Mouse (Mus musculus) bone marrow, adult 2 months (tissue): ENCODE measurements around the gene Bfsp2. TPM values are rescaled to one million over a fixed set of nuclear protein-coding genes. Genes with fewer than 3 reads are reported as not detected.

Experiments
- H3K27ac ChIP-seq: fragments of 200-500 bp; 2 replicates; pipeline ENCODE4 v1.5.1; 2012; ENCODE audit warnings: low read depth, mild to moderate bottlenecking, control low read depth, inconsistent platforms, low read length; ENCODE audit not compliant: control insufficient read depth, poor library complexity, insufficient read depth
- H3K4me1 ChIP-seq: fragments of 200-500 bp; 2 replicates; pipeline ENCODE4 v1.6.1; 2011; ENCODE audit warnings: low read length; ENCODE audit not compliant: control insufficient read depth, insufficient read depth
- H3K4me3 ChIP-seq: fragments of 200-500 bp; replicated peaks from 2 replicates; pipeline ENCODE3; 2011; ENCODE audit warnings: mild to moderate bottlenecking, low read depth, low read length, control low read depth; ENCODE audit not compliant: control insufficient read depth
- CTCF ChIP-seq: fragments of 200-500 bp; IDR thresholded peaks from 2 replicates; pipeline ENCODE4 v1.5.1; 2011; ENCODE audit warnings: low read length, control low read depth; ENCODE audit not compliant: control insufficient read depth, insufficient read depth
- POLR2A ChIP-seq: fragments of 200-500 bp; IDR thresholded peaks from 2 replicates; pipeline ENCODE4 v1.6.1; 2011; ENCODE audit warnings: low read depth, mild to moderate bottlenecking, control low read depth, low read length, borderline replicate concordance; ENCODE audit not compliant: control insufficient read depth
- WGBS: fragments of 180-500 bp; shearing (Covaris S2); methylation state at CpG from one replicate; pipeline ENCODE4 v1.1.7; 2018; 5-methylcytosine and 5-hydroxymethylcytosine counted together
- polyA plus RNA-seq: library from polyadenylated mRNA; stranded (reverse); fragments of >200 nt; gene quantifications from 2 replicates; pipeline ENCODE4 v1.2.4, GENCODE M21; 2011; ENCODE audit warnings: low replicate concordance; ENCODE audit not compliant: missing spikeins, insufficient read depth, insufficient read length

The Bfsp2 gene
- polyA plus RNA-seq, 1 experiment: 11.3 TPM

DNA sequence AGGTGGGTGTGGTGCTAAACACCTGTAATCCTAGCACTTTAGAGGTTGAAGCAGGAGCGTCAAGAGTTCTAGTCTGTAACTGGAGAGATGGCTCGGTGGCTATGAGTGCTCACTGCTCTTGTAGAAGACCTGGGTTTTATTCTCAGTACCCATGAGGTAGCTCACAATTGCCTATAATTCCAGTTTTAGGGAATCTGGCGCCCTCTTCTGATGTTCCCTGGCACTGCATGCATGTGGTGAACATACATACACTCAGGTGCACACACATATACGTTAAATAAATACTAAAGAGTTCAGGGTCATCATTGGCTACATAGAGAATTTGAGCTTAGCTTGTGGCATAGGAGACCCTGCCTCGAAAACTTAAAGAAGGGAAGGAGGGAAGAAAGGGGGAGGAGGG is 35.6 kb downstream of the Bfsp2 start:
- H3K4me1 ChIP-seq: peaks cover 2% of the 10 kb centered on the region
- no peak overlapping the region for H3K4me3 ChIP-seq
- 79% methylated on average over 5 of the region's 5 CpGs for WGBS
- no peak overlapping the region for H3K27ac ChIP-seq
- TF ChIP-seq CTCF (no peak), POLR2A (no peak)

DNA sequence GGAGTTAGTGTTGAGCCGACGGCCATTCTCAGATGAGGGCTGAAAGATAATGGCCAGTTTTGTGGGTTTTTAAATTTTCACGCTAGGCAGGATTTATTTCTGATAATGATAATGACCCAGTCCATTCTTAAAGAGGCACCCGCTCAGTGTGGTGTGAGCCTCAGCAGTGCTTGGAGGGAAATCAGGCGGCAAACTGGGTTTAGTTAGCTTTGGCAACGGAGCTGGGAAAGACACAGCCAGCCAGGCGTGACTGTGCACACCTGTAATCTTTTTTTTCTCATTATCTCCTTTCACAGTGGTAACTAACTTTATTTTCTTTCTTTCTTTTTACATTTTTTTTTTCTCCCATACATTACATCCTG is 36.4 kb downstream of the Bfsp2 start:
- Histone ChIP-seq H3K4me1 (peaks cover 2% of the 10 kb centered on the region), H3K27ac (no peak overlapping the region), H3K4me3 (no peak overlapping the region)
- TF ChIP-seq POLR2A (no peak), CTCF (no peak)
- 83% methylated on average over 7 of the region's 7 CpGs for WGBS

DNA sequence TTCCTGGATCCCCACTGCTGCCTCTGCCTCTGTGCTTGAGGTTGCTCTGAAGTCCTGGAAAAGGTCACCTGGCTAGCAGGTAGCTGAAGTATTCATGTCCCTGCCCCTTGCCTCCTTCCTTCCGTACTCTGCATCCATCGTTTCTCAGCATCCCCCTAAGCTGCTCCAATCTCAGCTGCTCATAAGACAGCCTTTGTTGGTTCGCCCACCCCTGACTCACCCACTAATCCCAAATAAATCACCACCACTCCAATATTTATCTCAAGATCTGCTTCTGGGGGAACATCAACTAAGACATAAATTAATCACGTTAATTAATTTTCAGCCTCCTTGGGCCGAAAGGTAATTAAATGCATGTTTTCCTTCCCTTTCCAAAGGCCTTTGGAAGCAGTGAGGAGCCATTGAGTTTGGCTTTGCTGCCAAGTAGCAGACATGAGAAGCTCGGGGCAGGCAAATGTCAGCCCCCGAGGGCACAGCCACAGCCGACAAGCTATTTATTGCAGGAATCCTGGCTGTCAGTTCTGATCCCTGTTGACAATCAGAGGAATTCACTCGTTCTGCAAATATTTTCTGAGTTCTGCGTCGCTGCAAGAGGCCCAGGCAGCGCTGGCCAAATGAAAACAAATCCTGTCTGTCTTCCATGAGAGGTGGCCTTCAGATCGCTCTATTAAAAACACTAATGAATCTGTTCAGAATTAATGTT is 36.9 kb downstream of the Bfsp2 start:
- no peak overlapping the region for H3K4me3 ChIP-seq
- no peak overlapping the region for H3K27ac ChIP-seq
- 85% methylated on average over 13 of the region's 13 CpGs for WGBS
- H3K4me1 ChIP-seq: no peaks in the 10 kb centered on the region; the same call in none of the 2 replicates
- no peak for TF ChIP-seq CTCF
- TF ChIP-seq POLR2A: no peak

DNA sequence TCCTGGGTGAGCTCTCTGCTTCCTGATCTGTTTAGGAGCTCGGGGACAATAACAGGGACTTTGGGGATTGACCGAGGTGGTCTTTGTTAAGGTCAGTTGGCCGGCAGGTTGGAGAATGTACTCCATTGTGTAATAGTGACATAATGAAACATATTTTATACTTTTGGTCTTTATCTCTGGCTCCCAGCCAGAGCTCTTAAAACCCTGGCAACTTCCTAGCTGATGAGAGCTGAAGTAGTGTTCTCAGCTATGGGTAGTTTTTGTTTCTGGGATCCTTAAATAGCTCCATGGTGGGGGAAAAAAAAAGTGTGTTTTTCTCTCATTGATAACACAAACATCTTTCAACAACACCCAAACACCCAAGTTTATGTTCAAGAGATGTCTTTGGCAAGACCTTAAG is 39.6 kb downstream of the Bfsp2 start:
- no peak overlapping the region for H3K4me3 ChIP-seq
- H3K27ac ChIP-seq: no peak overlapping the region
- no peaks in the 10 kb centered on the region; the same call in none of the 2 replicates for H3K4me1 ChIP-seq
- TF ChIP-seq CTCF (no peak), POLR2A (no peak)
- 51% methylated on average over 3 of the region's 3 CpGs for WGBS

DNA sequence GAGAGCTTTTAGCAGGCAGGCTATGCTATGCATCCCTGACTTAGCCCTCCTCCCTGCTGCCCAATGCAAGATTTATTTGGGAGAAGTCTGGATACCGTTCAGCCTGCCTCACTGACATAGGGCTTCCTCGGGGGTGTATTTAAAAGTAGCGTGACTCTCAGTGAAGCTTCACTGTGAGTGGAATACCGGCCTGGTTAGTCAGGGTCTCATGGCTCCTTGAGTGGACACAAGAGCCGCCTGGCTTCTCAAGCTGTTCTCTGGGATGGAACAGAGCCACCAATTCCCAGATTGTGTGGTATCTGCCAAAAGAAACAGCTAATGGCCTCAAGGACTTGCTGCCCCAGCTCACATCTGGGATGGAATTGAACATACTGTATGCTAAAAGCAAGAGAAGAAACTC is 43.1 kb downstream of the Bfsp2 start:
- no peak overlapping the region for H3K4me3 ChIP-seq
- H3K27ac ChIP-seq: no peak overlapping the region
- TF ChIP-seq POLR2A (no peak), CTCF (no peak)
- peaks cover 2% of the 10 kb centered on the region for H3K4me1 ChIP-seq
- 81% methylated on average over 5 of the region's 5 CpGs for WGBS

DNA sequence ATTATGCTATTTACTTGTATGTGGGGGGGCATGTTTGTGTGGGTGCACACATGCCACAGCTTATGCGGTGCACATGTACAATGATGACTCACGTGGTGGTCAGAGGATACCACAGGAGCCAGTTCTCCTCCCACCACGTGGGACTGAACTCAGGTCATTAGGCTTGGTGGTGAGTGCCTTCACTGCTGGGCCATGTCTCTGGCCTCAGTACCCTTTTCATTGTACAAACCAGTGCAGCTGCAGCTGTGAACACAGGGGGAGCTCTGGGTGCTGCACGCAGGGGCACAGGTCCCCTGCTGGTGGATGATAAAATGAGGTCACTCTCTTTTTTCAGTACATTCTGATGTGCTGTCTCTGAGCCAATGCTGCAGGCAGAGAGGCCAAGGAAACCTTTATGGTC is 46.1 kb downstream of the Bfsp2 start:
- Histone ChIP-seq H3K27ac (no peak overlapping the region), H3K4me3 (no peak overlapping the region), H3K4me1 (peaks cover 2% of the 10 kb centered on the region; the same call in 1 of the 2 replicates)
- peak; percentile 78 for TF ChIP-seq CTCF
- no peak for TF ChIP-seq POLR2A
- 7% methylated on average over 4 of the region's 4 CpGs for WGBS

DNA sequence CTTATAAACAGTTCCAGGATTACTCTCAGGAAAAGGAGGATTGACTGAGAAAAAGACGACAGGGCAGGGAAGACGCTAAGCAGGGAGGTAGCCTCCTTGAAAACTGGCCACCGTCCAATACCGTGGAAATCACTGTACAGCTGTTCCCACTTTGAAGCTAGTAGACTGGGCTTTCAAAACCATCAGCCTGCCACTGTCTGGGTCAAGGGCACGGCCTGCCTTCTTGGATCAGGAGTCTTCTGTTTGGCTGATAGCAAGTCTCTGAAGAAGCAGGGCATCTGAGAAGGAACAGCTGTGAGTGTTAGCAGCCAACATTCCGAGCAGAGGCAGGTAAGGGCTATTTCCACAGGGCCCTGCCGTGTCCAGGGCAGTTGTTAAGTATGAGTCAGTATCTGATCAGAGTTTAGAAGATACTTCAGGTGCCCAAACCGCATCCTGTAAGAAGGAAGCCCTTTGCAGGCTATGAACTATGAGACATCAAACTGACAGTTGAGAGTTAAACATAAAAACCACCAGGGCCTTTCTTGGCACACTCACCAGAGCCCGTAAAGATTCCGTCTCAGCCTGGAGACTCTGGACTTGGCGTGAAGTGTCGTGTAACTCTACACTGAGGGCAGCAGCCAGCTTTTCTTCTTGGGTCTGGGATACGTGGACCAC is 48.0 kb downstream of the Bfsp2 start:
- WGBS: 41% methylated on average over 13 of the region's 13 CpGs

DNA sequence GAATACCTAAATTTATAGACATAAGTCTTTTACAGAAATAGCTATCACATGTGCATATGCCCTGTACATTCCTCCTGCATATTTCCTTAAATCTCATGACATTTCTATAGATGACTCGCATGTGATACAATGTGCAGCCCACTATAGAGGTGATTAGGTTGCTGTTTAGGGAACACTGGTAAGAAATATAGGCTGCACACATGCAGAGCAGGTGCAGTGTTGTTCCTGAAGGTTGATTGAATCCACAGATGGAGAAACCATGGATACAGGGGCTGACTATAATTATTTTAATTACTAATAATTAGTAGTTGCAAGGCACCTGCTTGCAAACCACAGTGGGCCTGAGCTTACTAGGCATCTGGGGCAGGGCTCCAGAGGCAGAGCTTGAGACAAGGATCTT is 48.5 kb downstream of the Bfsp2 start:
- Histone ChIP-seq H3K4me3 (no peak overlapping the region), H3K4me1 (peaks cover 2% of the 10 kb centered on the region; the same call in 1 of the 2 replicates), H3K27ac (no peak overlapping the region)
- WGBS: 80% methylated on average over 1 of the region's 1 CpGs
- TF ChIP-seq CTCF (no peak), POLR2A (no peak)

More for the DNA sequence above, 48.0 kb downstream of the Bfsp2 start:
- H3K4me3 ChIP-seq: no peak overlapping the region
- TF ChIP-seq POLR2A (no peak), CTCF (no peak)
- H3K27ac ChIP-seq: no peak overlapping the region
- H3K4me1 ChIP-seq: peaks cover 2% of the 10 kb centered on the region; the same call in 1 of the 2 replicates
